Comparison of ENCODE assay signal across 7 mouse cellular contexts in genomic region chr4:45407001-45407702, GRCm38 (mm10). TPM values are rescaled to one million over a fixed set of nuclear protein-coding genes. Genes with fewer than 3 reads are reported as not detected.
DNase-seq lines count a peak whose midpoint lies in the region; ATAC-seq lines count a peak whose summit lies in the region.

No protein-coding gene starts in this region.

- H3K27ac ChIP-seq in stomach, embryonic 16.5 days (ENCODE audit: low read length), result peak overlapping the region; percentile 97

- H3K9me3 ChIP-seq in megakaryocyte, embryonic 14.5 days, result no peaks in the 10 kb centered on the region
- H3K9me3 ChIP-seq in stomach, embryonic 16.5 days (replicated peaks; ENCODE audit: control insufficient read depth, low read length), result no peaks in the 10 kb centered on the region

- DNase-seq in liver, result peak; percentile 46
- no peak for DNase-seq in gastrocnemius, adult 8-10 months (ENCODE audit: low spot score in 2 of 2)
- DNase-seq in thymus, postnatal 14 days, result no peak

- H3K4me1 ChIP-seq in megakaryocyte, embryonic 14.5 days, result peaks cover 58% of the 10 kb centered on the region
- peaks cover 46% of the 10 kb centered on the region for H3K4me1 ChIP-seq in stomach, embryonic 16.5 days (ENCODE audit: control insufficient read depth, insufficient read depth, low read length)

- peak overlapping the region; percentile 95 for H3K4me3 ChIP-seq in megakaryocyte, embryonic 14.5 days (replicated peaks)
- H3K4me3 ChIP-seq in stomach, embryonic 16.5 days (replicated peaks; ENCODE audit: low read length), result peak overlapping the region; percentile 80

- H3K9ac ChIP-seq in stomach, embryonic 16.5 days (ENCODE audit: low read length), result peak overlapping the region; percentile 98

- peak overlapping the region; percentile 82 for H3K4me2 ChIP-seq in stomach, embryonic 16.5 days (ENCODE audit: low read depth, low read length)

- H3K27me3 ChIP-seq in megakaryocyte, embryonic 14.5 days (replicated peaks), result peaks cover 9% of the 10 kb centered on the region
- no peaks in the 10 kb centered on the region for H3K27me3 ChIP-seq in stomach, embryonic 16.5 days (ENCODE audit: control insufficient read depth, insufficient read depth, low read length)

- 37% methylated on average over 5 of the region's 5 CpGs for WGBS in stomach, embryonic 16.5 days

- ATAC-seq in megakaryocyte, adult 5-6 weeks (ENCODE audit: poor library complexity, severe bottlenecking), result no peak
- ATAC-seq in erythroid progenitor cell, adult 5-6 weeks (replicated peaks; ENCODE audit: low FRiP score, poor library complexity, severe bottlenecking), result peak; percentile 65
- no peak for ATAC-seq in stomach, embryonic 16.5 days (ENCODE audit: insufficient read depth, low FRiP score)

- H3K36me3 ChIP-seq in megakaryocyte, embryonic 14.5 days (replicated peaks; ENCODE audit: low read length), result peaks cover 32% of the 10 kb centered on the region
- H3K36me3 ChIP-seq in stomach, embryonic 16.5 days (ENCODE audit: control insufficient read depth, insufficient read depth, low read length), result peaks cover 10% of the 10 kb centered on the region; the same call in 1 of the 2 replicates

RNA-seq across cellular contexts. Expression of gene Slc25a51, which starts 1.4 kb away (rescaled TPM):
- 8.3 and 8.6 TPM in 2 replicates for polyA plus RNA-seq in megakaryocyte, embryonic 14.5 days (2012; ENCODE audit: insufficient read depth, low replicate concordance)
- 29.2 and 29.3 TPM in 2 replicates for total RNA-seq in megakaryocyte, adult 5-6 weeks (2015)
- 21.5 and 26.1 TPM in 2 replicates for total RNA-seq in megakaryocyte, adult 5-6 weeks (2017)
- total RNA-seq in erythroid progenitor cell, adult 5-6 weeks (2015; ENCODE audit: low replicate concordance), result 261 and 374 TPM in 2 replicates
- total RNA-seq in erythroid progenitor cell, adult 5-6 weeks (2017; ENCODE audit: low replicate concordance), result 263 and 320 TPM in 2 replicates
- polyA plus RNA-seq in stomach, embryonic 16.5 days (2015; fragmentation: Nextera tagmentation; extraction: Ambion mirVana), result 62.0 and 65.5 TPM in 2 replicates
- total RNA-seq in gastrocnemius, adult 8-10 months (2022), result 100 to 1,000 TPM in 2 of 4 experiments, 10 to 100 TPM in 2; 95.3 to 112 (median 98.9) TPM
